ENCODE assay signal across 8 mouse cellular contexts in genomic region chr9:55208790-55209481, GRCm38 (mm10). TPM values are rescaled to one million over a fixed set of nuclear protein-coding genes. Genes with fewer than 3 reads are reported as not detected.
DNase-seq lines count a peak whose midpoint lies in the region; ATAC-seq lines count a peak whose summit lies in the region.

Gene Fbxo22 (plus strand): TSS chr9:55208925.

- peak within 1 kb of the TSS; percentile 87 for H3K27ac ChIP-seq in hindbrain, embryonic 15.5 days (replicated peaks)
- peak within 1 kb of the TSS; percentile 43 for H3K27ac ChIP-seq in macrophage

- peak within 1 kb of the TSS; percentile 71 for H3K4me2 ChIP-seq in hindbrain, embryonic 15.5 days

- peak within 1 kb of the TSS; percentile 52 for H3K4me3 ChIP-seq in hindbrain, embryonic 15.5 days
- peak within 1 kb of the TSS; percentile 56 for H3K4me3 ChIP-seq in macrophage (ENCODE audit: inconsistent target)

- peak within 1 kb of the TSS; percentile 61 for H3K9ac ChIP-seq in hindbrain, embryonic 15.5 days

- H3K79me2 ChIP-seq in macrophage (ENCODE audit: inconsistent target): peaks cover 46% of the 10 kb centered on the region

- peaks cover 15% of the 10 kb centered on the region for H3K36me3 ChIP-seq in hindbrain, embryonic 15.5 days
- H3K36me3 ChIP-seq in macrophage (ENCODE audit: inconsistent target): peaks cover 12% of the 10 kb centered on the region

- no peaks in the 10 kb centered on the region for H3K27me3 ChIP-seq in hindbrain, embryonic 15.5 days

- no peaks in the 10 kb centered on the region for H3K9me3 ChIP-seq in hindbrain, embryonic 15.5 days

- peaks cover 32% of the 10 kb centered on the region for H3K4me1 ChIP-seq in hindbrain, embryonic 15.5 days (replicated peaks)

- under 1% methylated on average over 64 of the region's 65 CpGs for WGBS in hindbrain, embryonic 15.5 days
- WGBS in macrophage (ENCODE audit: missing documents): under 1% methylated on average over 65 of the region's 65 CpGs

- ATAC-seq in activated CD4-positive, CD25-positive, alpha-beta regulatory T cell, adult 4 months: peak; percentile 90
- peak; percentile 98 for ATAC-seq in hindbrain, embryonic 15.5 days (ENCODE audit: low FRiP score, low read depth)

- DNase-seq in cerebellum, postnatal 4 days (ENCODE audit: low spot score in 2 of 2): peak; percentile 74 to 87
- DNase-seq in gastrocnemius, adult 18-20 months (ENCODE audit: low spot score): peak; percentile 80
- peak; percentile 82 to 88 for DNase-seq in left cerebral cortex, adult 18-20 months (ENCODE audit: low spot score in 2 of 2)
- DNase-seq in retina, postnatal 7 days (ENCODE audit: low read depth, low spot score): peak; percentile 76
- peak; percentile 76 to 79 for DNase-seq in urinary bladder, adult 18-20 months (ENCODE audit: low spot score in 2 of 2)

RNA-seq across cellular contexts. Expression of gene Fbxo22, which starts in this region (rescaled TPM):
- 10 to 100 TPM; 44.7 to 50.1 TPM for polyA plus RNA-seq in activated CD4-positive, CD25-positive, alpha-beta regulatory T cell, adult 4 months (2017; shearing (Covaris generic))
- 10 to 100 TPM; 19.7 to 21.1 TPM for total RNA-seq in gastrocnemius, adult 18-20 months (2021)
- polyA plus RNA-seq in hindbrain, embryonic 15.5 days (2015; fragmentation: Nextera tagmentation; extraction: Ambion mirVana): 77.5 and 82.7 TPM in 2 replicates
- 10 to 100 TPM; 43.9 to 45.7 TPM for total RNA-seq in left cerebral cortex, adult 18-20 months (2021)
- total RNA-seq in macrophage (2018; cell fraction: chromatin; rRNA removed): 10 to 100 TPM; 34.9 to 75.8 (median 57.7) TPM
- 10 to 100 TPM; 21.2 to 39.0 (median 31.7) TPM for total RNA-seq in macrophage (2018; cell fraction: cytosol; rRNA removed)
- total RNA-seq in macrophage (2018; cell fraction: nucleus; rRNA removed): 10 to 100 TPM; 33.5 to 90.9 (median 56.7) TPM
- 38.0 to 41.7 TPM (median 41.3 TPM) in 3 replicates for polyA plus RNA-seq in macrophage (2018)

Comparison
In these comparisons a context has a peak if more than half of its experiments do, and no peak if none do; other contexts are left out.
1. Peak in every context shown above with its lines: DNase-seq, ATAC-seq, H3K4me3 ChIP-seq and H3K27ac ChIP-seq.